Mouse (Mus musculus): ENCODE data around the gene Lpar1.

Gene Lpar1

GRCm38 (mm10) chr4:58508833-58509232 is 44.9 kb downstream of the Lpar1 start:
- peak in 1 of 2 experiments; percentile 59 for DNase-seq (ENCODE audit: inconsistent age in 2 of 2, low spot score in 1 of 2)

- peak; percentile 28 to 55 for DNase-seq (ENCODE audit: inconsistent age in 2 of 2, low spot score in 1 of 2)
These were observed 46.2 kb downstream of the Lpar1 start for GRCm38 (mm10) chr4:58507536-58507935.

GRCm38 (mm10) chr4:58506539-58507527 is 46.9 kb downstream of the Lpar1 start:
- no peak for DNase-seq (ENCODE audit: inconsistent age in 2 of 2, low spot score in 1 of 2)

- DNase-seq (ENCODE audit: inconsistent age in 2 of 2, low spot score in 1 of 2) = no peak
These were observed 49.4 kb downstream of the Lpar1 start for GRCm38 (mm10) chr4:58504250-58504649.

GRCm38 (mm10) chr4:58501012-58501777 is 52.5 kb downstream of the Lpar1 start:
- no peak for DNase-seq (ENCODE audit: inconsistent age in 2 of 2, low spot score in 1 of 2)

GRCm38 (mm10) chr4:58499831-58500230 is 53.9 kb downstream of the Lpar1 start:
- DNase-seq (ENCODE audit: inconsistent age in 2 of 2, low spot score in 1 of 2) = no peak

GRCm38 (mm10) chr4:58499241-58499640 is 54.5 kb downstream of the Lpar1 start:
- no peak for DNase-seq (ENCODE audit: inconsistent age in 2 of 2, low spot score in 1 of 2)

- no peak for DNase-seq (ENCODE audit: inconsistent age in 2 of 2, low spot score in 1 of 2)
These were observed 55.0 kb downstream of the Lpar1 start for GRCm38 (mm10) chr4:58498734-58499133.

- DNase-seq (ENCODE audit: inconsistent age in 2 of 2, low spot score in 1 of 2) = no peak
These were observed 56.4 kb downstream of the Lpar1 start for GRCm38 (mm10) chr4:58497284-58497683.

- no peak for DNase-seq (ENCODE audit: inconsistent age in 2 of 2, low spot score in 1 of 2)
These were observed 57.0 kb downstream of the Lpar1 start for GRCm38 (mm10) chr4:58496743-58497142.

GRCm38 (mm10) chr4:58491742-58492141 is 62.0 kb downstream of the Lpar1 start:
- DNase-seq (ENCODE audit: inconsistent age in 2 of 2, low spot score in 1 of 2) = no peak

- no peak for DNase-seq (ENCODE audit: inconsistent age in 2 of 2, low spot score in 1 of 2)
These were observed 63.3 kb downstream of the Lpar1 start for GRCm38 (mm10) chr4:58490374-58490773.

- DNase-seq (ENCODE audit: inconsistent age in 2 of 2, low spot score in 1 of 2) = no peak
These were observed 75.1 kb downstream of the Lpar1 start for GRCm38 (mm10) chr4:58478564-58478963.

GRCm38 (mm10) chr4:58477691-58478090 is 76.0 kb downstream of the Lpar1 start:
- DNase-seq (ENCODE audit: inconsistent age in 2 of 2, low spot score in 1 of 2) = no peak

- DNase-seq (ENCODE audit: inconsistent age in 2 of 2, low spot score in 1 of 2) = peak; percentile 65 to 74
These were observed 82.3 kb downstream of the Lpar1 start for GRCm38 (mm10) chr4:58471203-58471910.

GRCm38 (mm10) chr4:58469651-58470592 is 83.8 kb downstream of the Lpar1 start:
- no peak for DNase-seq (ENCODE audit: inconsistent age in 2 of 2, low spot score in 1 of 2)

GRCm38 (mm10) chr4:58469035-58469434 is 84.7 kb downstream of the Lpar1 start:
- DNase-seq (ENCODE audit: inconsistent age in 2 of 2, low spot score in 1 of 2) = no peak

- DNase-seq (ENCODE audit: inconsistent age in 2 of 2, low spot score in 1 of 2) = peak; percentile 58 to 79
These were observed 88.1 kb downstream of the Lpar1 start for GRCm38 (mm10) chr4:58465586-58465985.

GRCm38 (mm10) chr4:58464390-58465164 is 89.1 kb downstream of the Lpar1 start:
- DNase-seq (ENCODE audit: inconsistent age in 2 of 2, low spot score in 1 of 2) = peak; percentile 76 to 89

Data from adrenal gland, adult (tissue).